Comparison of ENCODE assay signal across 8 mouse cellular contexts in the genomic region with DNA sequence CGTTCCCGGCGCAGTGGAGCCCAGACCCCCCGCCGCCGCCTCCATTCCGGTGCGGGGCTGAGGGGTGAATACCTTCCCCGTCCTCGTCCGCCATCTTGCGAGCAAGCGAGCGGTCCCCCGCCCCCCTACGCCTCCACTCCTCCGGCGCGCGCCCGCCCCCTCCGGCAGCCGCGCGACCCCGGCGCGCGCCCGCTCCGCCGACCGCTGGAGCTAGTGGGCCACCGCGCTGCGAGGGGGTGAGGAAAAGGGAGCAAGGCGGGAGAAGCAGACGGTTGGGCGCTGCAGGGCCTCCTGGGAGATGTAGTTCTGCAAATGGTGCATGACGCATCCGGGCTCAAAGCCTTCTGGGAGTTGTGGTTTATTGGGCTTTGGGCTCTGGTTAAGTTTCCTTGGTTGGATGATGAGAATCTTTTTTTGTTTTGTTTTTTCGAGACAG. TPM values are rescaled to one million over a fixed set of nuclear protein-coding genes. Genes with fewer than 3 reads are reported as not detected.
A peak's percentile ranks its signal among the peaks of the same experiment; 100 is the strongest.
DNase-seq lines count a peak whose midpoint lies in the region; ATAC-seq and TF ChIP-seq lines count a peak whose summit lies in the region.

A gene (minus strand): TSS at position 261 of the 436 bp plus-strand sequence.

- H3K27me3 ChIP-seq in heart, embryonic 15.5 days, result no peaks in the 10 kb centered on the region
- no peaks in the 10 kb centered on the region for H3K27me3 ChIP-seq in liver, embryonic 14.5 days (ENCODE audit: control insufficient read depth, insufficient read depth, low read length)
- H3K27me3 ChIP-seq in neural tube, embryonic 11.5 days (ENCODE audit: control insufficient read depth, insufficient read depth, low read length), result no peaks in the 10 kb centered on the region
- H3K27me3 ChIP-seq in stomach, postnatal 0 days (ENCODE audit: control insufficient read depth, insufficient read depth, low read length), result no peaks in the 10 kb centered on the region

- DNase-seq in CD4-positive, CD25-positive, alpha-beta regulatory T cell, adult 2 months (ENCODE audit: low read depth, low spot score), result peak; percentile 88
- DNase-seq in fibroblast of lung, adult 2 months (ENCODE audit: low read depth), result peak; percentile 75
- DNase-seq in kidney, postnatal 25 days, result peak; percentile 87 to 95
- peak; percentile 70 to 73 (median 70) for DNase-seq in liver, embryonic 14.5 days (ENCODE audit: low read depth in 3 of 3, low spot score in 3 of 3)
- peak; percentile 97 for DNase-seq in neural tube, embryonic 11.5 days (ENCODE audit: low spot score)
- DNase-seq in stomach, postnatal 0 days (ENCODE audit: low spot score), result peak; percentile 89

- H3K4me3 ChIP-seq in brown adipose tissue, adult 24 weeks (ENCODE audit: insufficient read depth, low read depth, low read length), result peak within 1 kb of the TSS; percentile 86
- peak within 1 kb of the TSS; percentile 91 for H3K4me3 ChIP-seq in heart, embryonic 15.5 days
- peak within 1 kb of the TSS; percentile 77 for H3K4me3 ChIP-seq in liver, embryonic 14.5 days (ENCODE audit: insufficient read depth in 1 of 2, low read depth in 2 of 2, low read length in 2 of 2)
- H3K4me3 ChIP-seq in neural tube, embryonic 11.5 days (ENCODE audit: low read depth, low read length), result peak within 1 kb of the TSS; percentile 88
- H3K4me3 ChIP-seq in stomach, postnatal 0 days (ENCODE audit: low read depth, low read length), result peak within 1 kb of the TSS; percentile 82

- TF ChIP-seq EP300 in liver, embryonic 14.5 days (IDR thresholded peaks at IDR 0.05; ENCODE audit: low read depth), result no peak
- no peak for TF ChIP-seq EP300 in stomach, postnatal 0 days (optimal IDR thresholded peaks at IDR 0.05)

- peak within 1 kb of the TSS; percentile 76 for H3K4me2 ChIP-seq in heart, embryonic 15.5 days
- peak within 1 kb of the TSS; percentile 86 for H3K4me2 ChIP-seq in liver, embryonic 14.5 days (ENCODE audit: low read depth)
- peak within 1 kb of the TSS; percentile 83 for H3K4me2 ChIP-seq in neural tube, embryonic 11.5 days (ENCODE audit: low read depth)
- H3K4me2 ChIP-seq in stomach, postnatal 0 days (replicated peaks; ENCODE audit: low read depth), result peak within 1 kb of the TSS; percentile 56

- ATAC-seq in heart, embryonic 15.5 days (replicated peaks; ENCODE audit: insufficient number of reproducible peaks, insufficient read depth, low FRiP score, low read depth), result peak; percentile 99
- ATAC-seq in liver, embryonic 14.5 days (ENCODE audit: insufficient read depth), result peak; percentile 91
- peak; percentile 99 for ATAC-seq in neural tube, embryonic 11.5 days (ENCODE audit: insufficient read depth, low FRiP score, low TSS enrichment)
- peak; percentile 97 for ATAC-seq in stomach, postnatal 0 days (ENCODE audit: low FRiP score, low TSS enrichment)

- no peaks in the 10 kb centered on the region for H3K9me3 ChIP-seq in heart, embryonic 15.5 days (replicated peaks)
- H3K9me3 ChIP-seq in liver, embryonic 14.5 days (ENCODE audit: control insufficient read depth, low read length), result no peaks in the 10 kb centered on the region
- no peaks in the 10 kb centered on the region for H3K9me3 ChIP-seq in neural tube, embryonic 11.5 days (ENCODE audit: control insufficient read depth, low read length)
- no peaks in the 10 kb centered on the region for H3K9me3 ChIP-seq in stomach, postnatal 0 days (ENCODE audit: control insufficient read depth, low read length)

- no peaks in the 10 kb centered on the region for H3K36me3 ChIP-seq in heart, embryonic 15.5 days
- H3K36me3 ChIP-seq in liver, embryonic 14.5 days (replicated peaks; ENCODE audit: control insufficient read depth, insufficient read depth, low read depth), result no peaks in the 10 kb centered on the region
- H3K36me3 ChIP-seq in neural tube, embryonic 11.5 days (ENCODE audit: control insufficient read depth, insufficient read depth, low read length), result no peaks in the 10 kb centered on the region
- H3K36me3 ChIP-seq in stomach, postnatal 0 days (ENCODE audit: control insufficient read depth, insufficient read depth, low read length), result no peaks in the 10 kb centered on the region

- peak within 1 kb of the TSS; percentile 68 for H3K27ac ChIP-seq in brown adipose tissue, adult 24 weeks (replicated peaks; ENCODE audit: low read depth, low read length)
- peak within 1 kb of the TSS; percentile 92 for H3K27ac ChIP-seq in heart, embryonic 15.5 days
- H3K27ac ChIP-seq in liver, embryonic 14.5 days, result peak within 1 kb of the TSS; percentile 38
- peak within 1 kb of the TSS; percentile 81; the same call in 1 of the 2 replicates for H3K27ac ChIP-seq in neural tube, embryonic 11.5 days (ENCODE audit: low read depth, low read length)
- peak within 1 kb of the TSS; percentile 87 for H3K27ac ChIP-seq in stomach, postnatal 0 days (replicated peaks)

- H3K4me1 ChIP-seq in brown adipose tissue, adult 24 weeks (ENCODE audit: control insufficient read depth, insufficient read depth, insufficient read length, low read length), result no peaks in the 10 kb centered on the region; the same call in 1 of the 2 replicates
- peaks cover 18% of the 10 kb centered on the region for H3K4me1 ChIP-seq in heart, embryonic 15.5 days (replicated peaks)
- H3K4me1 ChIP-seq in liver, embryonic 14.5 days (replicated peaks; ENCODE audit: control insufficient read depth in 2 of 2, insufficient read depth in 2 of 2, low read length in 1 of 2), result peaks cover 8 to 16% of the 10 kb centered on the region in 2 experiments
- H3K4me1 ChIP-seq in neural tube, embryonic 11.5 days (ENCODE audit: control insufficient read depth, insufficient read depth, low read length), result no peaks in the 10 kb centered on the region; the same call in 1 of the 2 replicates
- peaks cover 2% of the 10 kb centered on the region; the same call in 1 of the 2 replicates for H3K4me1 ChIP-seq in stomach, postnatal 0 days (replicated peaks; ENCODE audit: control insufficient read depth, insufficient read depth)

- 1% methylated on average over 36 of the region's 42 CpGs for WGBS in heart, embryonic 15.5 days
- WGBS in liver, embryonic 14.5 days (ENCODE audit: insufficient replicate concordance), result under 1% methylated on average over 42 of the region's 42 CpGs
- 1% methylated on average over 38 of the region's 42 CpGs for WGBS in neural tube, embryonic 11.5 days
- under 1% methylated on average over 30 of the region's 42 CpGs for WGBS in stomach, postnatal 0 days

- TF ChIP-seq CTCF in liver, embryonic 14.5 days (IDR thresholded peaks at IDR 0.05; ENCODE audit: low read depth), result no peak
- no peak for TF ChIP-seq CTCF in stomach, postnatal 0 days (IDR thresholded peaks at IDR 0.05; ENCODE audit: low read depth)

- H3K9ac ChIP-seq in heart, embryonic 15.5 days, result peak within 1 kb of the TSS; percentile 91
- H3K9ac ChIP-seq in liver, embryonic 14.5 days (replicated peaks), result peak within 1 kb of the TSS; percentile 83
- peak within 1 kb of the TSS; percentile 92 for H3K9ac ChIP-seq in neural tube, embryonic 11.5 days (ENCODE audit: low read length)
- peak within 1 kb of the TSS; percentile 83 for H3K9ac ChIP-seq in stomach, postnatal 0 days (ENCODE audit: low read length)

RNA-seq across cellular contexts. Expression of the gene that starts here (rescaled TPM):
- polyA plus RNA-seq in brown adipose tissue, adult 24 weeks (2012; ENCODE audit: insufficient read depth, insufficient read length, missing spikeins), result 12.9 and 23.1 TPM in 2 replicates
- 30.7 and 32.0 TPM in 2 replicates for polyA plus RNA-seq in heart, embryonic 15.5 days (2015; fragmentation: Nextera tagmentation; extraction: Ambion mirVana)
- polyA plus RNA-seq in liver, embryonic 14.5 days (2012; rRNA removed), result 4.3 and 5.6 TPM in 2 replicates
- polyA plus RNA-seq in liver, embryonic 14.5 days (2014; fragmentation: Nextera tagmentation; extraction: Ambion mirVana), result 8.8 and 9.7 TPM in 2 replicates
- polyA plus RNA-seq in neural tube, embryonic 11.5 days (2014; fragmentation: Nextera tagmentation; extraction: Ambion mirVana), result 36.4 and 39.9 TPM in 2 replicates
- 17.6 and 20.3 TPM in 2 replicates for polyA plus RNA-seq in stomach, postnatal 0 days (2015; fragmentation: Nextera tagmentation; extraction: Ambion mirVana)

Comparison
In these comparisons a context has a peak if more than half of its experiments do, and no peak if none do; other contexts are left out.
1. Peak in every context shown above with its lines: DNase-seq, ATAC-seq, H3K4me3 ChIP-seq and H3K27ac ChIP-seq.
2. H3K27ac ChIP-seq: peak in every context shown above with its lines; median percentile 92 in heart, embryonic 15.5 days; 87 in stomach, postnatal 0 days; 81 in neural tube, embryonic 11.5 days; 68 in brown adipose tissue, adult 24 weeks; 38 in liver, embryonic 14.5 days.